Mouse (Mus musculus): Measurements from ENCODE around the gene Nkx2-4. TPM values are rescaled to one million over a fixed set of nuclear protein-coding genes. Genes with fewer than 3 reads are reported as not detected.

The Nkx2-4 gene
- polyA plus RNA-seq, 1 experiment from 2014 or later, result 0.46 TPM

DNA sequence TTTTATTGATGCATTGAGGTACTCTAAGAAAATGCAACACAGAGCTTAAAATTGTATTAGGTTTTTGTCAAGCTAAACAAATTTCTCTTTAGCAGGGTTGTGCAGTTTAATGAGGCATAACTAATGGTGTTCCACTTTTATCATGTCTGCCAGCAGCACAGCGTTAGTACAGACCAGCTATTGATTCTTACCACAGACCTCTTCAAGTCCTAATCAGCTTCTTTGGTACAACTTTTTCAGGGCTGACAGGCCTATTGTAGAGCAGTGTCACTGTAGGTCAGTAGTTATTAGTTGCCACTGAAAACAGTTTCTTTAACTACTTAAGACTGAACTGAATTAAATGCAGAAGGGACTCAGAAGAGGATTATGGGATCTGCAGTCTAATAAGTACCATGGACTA lies 16.2 kb downstream of the Nkx2-4 start:
- Histone ChIP-seq H3K4me1 (peaks cover 25% of the 10 kb centered on the region), H3K27ac (no peak overlapping the region), H3K4me2 (no peak overlapping the region), H3K36me3 (ENCODE audit: poor library complexity, severe bottlenecking) (peaks cover 25% of the 10 kb centered on the region), H3K4me3 (no peak overlapping the region), H3K9me3 (replicated peaks) (no peaks in the 10 kb centered on the region), H3K9ac (no peak overlapping the region), H3K27me3 (0 out of 2 replicates have a peak, but pooled peaks cover 10% of the 10 kb centered on the region)
- 10% methylated on average over 1 of the region's 1 CpGs for WGBS
- ATAC-seq, result peak; percentile 70; the same call in 1 of the 2 replicates

- Histone ChIP-seq H3K4me2 (no peak overlapping the region), H3K27me3 (0 out of 2 replicates have a peak, but pooled peaks cover 10% of the 10 kb centered on the region), H3K27ac (no peak overlapping the region), H3K4me3 (no peak overlapping the region), H3K9ac (no peak overlapping the region), H3K4me1 (peaks cover 15% of the 10 kb centered on the region; the same call in 1 of the 2 replicates), H3K9me3 (replicated peaks) (no peaks in the 10 kb centered on the region), H3K36me3 (ENCODE audit: poor library complexity, severe bottlenecking) (peaks cover 26% of the 10 kb centered on the region)
- 88% methylated on average over 1 of the region's 1 CpGs for WGBS
- no peak for ATAC-seq
Measured at GRCm38 (mm10) chr2:147067480-147068246, 17.6 kb downstream of the Nkx2-4 start.

- no peak overlapping the region for H3K9ac ChIP-seq
- 76% methylated on average over 2 of the region's 2 CpGs for WGBS
- H3K4me2 ChIP-seq, result no peak overlapping the region
- H3K4me1 ChIP-seq, result no peaks in the 10 kb centered on the region
- H3K9me3 ChIP-seq (replicated peaks), result no peaks in the 10 kb centered on the region
- ATAC-seq, result no peak
- H3K27ac ChIP-seq, result no peak overlapping the region
- H3K4me3 ChIP-seq, result no peak overlapping the region
- H3K36me3 ChIP-seq (ENCODE audit: poor library complexity, severe bottlenecking), result peaks cover 62% of the 10 kb centered on the region
- no peaks in the 10 kb centered on the region for H3K27me3 ChIP-seq
Measured at GRCm38 (mm10) chr2:147053229-147053892, 31.9 kb downstream of the Nkx2-4 start.

DNA sequence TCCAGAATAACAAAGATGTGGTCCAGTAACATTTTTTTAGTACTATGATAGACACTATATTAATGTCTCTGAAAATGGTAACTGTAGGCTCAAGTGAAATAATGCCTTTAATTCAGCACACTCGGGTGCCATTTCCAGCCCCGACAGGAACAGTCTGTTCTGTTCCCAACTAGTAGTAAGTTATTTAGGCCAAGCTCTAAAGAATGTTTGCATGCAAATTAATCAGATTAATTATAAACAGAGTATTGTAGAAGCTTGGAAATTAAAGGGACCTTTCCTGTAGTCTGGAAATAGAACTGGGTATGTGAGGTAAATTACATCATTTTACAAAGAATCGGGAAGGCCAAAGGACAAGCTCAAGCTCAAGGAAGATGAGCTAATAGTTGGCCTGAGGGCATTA lies 38.2 kb downstream of the Nkx2-4 start:
- Histone ChIP-seq H3K27me3 (no peaks in the 10 kb centered on the region), H3K36me3 (ENCODE audit: poor library complexity, severe bottlenecking) (peaks cover 56% of the 10 kb centered on the region), H3K4me3 (no peak overlapping the region), H3K9me3 (replicated peaks) (no peaks in the 10 kb centered on the region), H3K4me1 (no peaks in the 10 kb centered on the region), H3K4me2 (no peak overlapping the region), H3K27ac (no peak overlapping the region), H3K9ac (no peak overlapping the region)
- WGBS, result 81% methylated on average over 3 of the region's 3 CpGs
- no peak for ATAC-seq

GRCm38 (mm10) chr2:147035864-147036263 lies 49.4 kb downstream of the Nkx2-4 start:
- 96% methylated on average over 2 of the region's 2 CpGs for WGBS
- ATAC-seq, result no peak

More at GRCm38 (mm10) chr2:147035864-147036263, 49.4 kb downstream of the Nkx2-4 start:
- Histone ChIP-seq H3K4me2 (no peak overlapping the region), H3K36me3 (ENCODE audit: poor library complexity, severe bottlenecking) (peaks cover 46% of the 10 kb centered on the region), H3K9ac (no peak overlapping the region), H3K9me3 (replicated peaks) (no peaks in the 10 kb centered on the region), H3K27ac (no peak overlapping the region), H3K4me1 (no peaks in the 10 kb centered on the region), H3K27me3 (no peaks in the 10 kb centered on the region), H3K4me3 (no peak overlapping the region)

Other genes with a start within 250 kb of the Nkx2-4 start
- gene Kiz, start 229.6 kb downstream of the Nkx2-4 start, polyA plus RNA-seq (2015; fragmentation: Nextera tagmentation; extraction: Ambion mirVana), result 28.0 and 28.1 TPM in 2 replicates
- gene Xrn2, start 72.4 kb downstream of the Nkx2-4 start, polyA plus RNA-seq (2015; fragmentation: Nextera tagmentation; extraction: Ambion mirVana), result 86.8 and 95.3 TPM in 2 replicates
- 3.1 and 3.2 TPM in 2 replicates for gene Nkx2-2, start 108.8 kb upstream of the Nkx2-4 start, polyA plus RNA-seq (2015; fragmentation: Nextera tagmentation; extraction: Ambion mirVana)